1 mouse cellular context compared by ENCODE assay signal in the genomic region with DNA sequence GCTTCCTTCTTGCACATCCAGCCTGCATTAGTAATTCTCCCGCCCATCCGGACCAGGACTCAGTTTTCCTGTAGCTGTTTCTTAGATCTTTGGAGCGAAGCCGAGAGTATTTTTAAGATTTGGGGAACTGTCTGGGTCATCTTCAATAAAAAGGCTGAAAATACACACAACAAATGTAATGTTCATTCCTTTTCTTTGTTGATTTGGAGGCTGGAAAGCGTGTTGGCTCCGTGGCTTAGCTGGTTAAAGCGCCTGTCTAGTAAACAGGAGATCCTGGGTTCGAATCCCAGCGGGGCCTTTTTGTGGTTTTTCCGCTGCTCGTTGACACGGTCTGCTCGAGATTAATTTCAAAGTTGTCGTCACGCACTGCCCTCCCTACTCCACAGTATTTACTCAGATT.
TF ChIP-seq lines count a peak whose summit lies in the region.

No protein-coding gene starts in this region.

TF ChIP-seq in CH12.LX, 34 proteins besides CTCF, POLR2A, EP300 and RAD21:
- TF ChIP-seq POLR2AphosphoS2 (IDR thresholded peaks at IDR 0.05; ENCODE audit: low read depth, low read length) (no peak), MEF2A (IDR thresholded peaks at IDR 0.05; ENCODE audit: borderline replicate concordance, low read depth, low read length) (no peak), MAFK (IDR thresholded peaks at IDR 0.05; ENCODE audit: insufficient replicate concordance, low read length) (peak; percentile 97), BHLHE40 (IDR thresholded peaks at IDR 0.05; ENCODE audit: low read depth, low read length) (no peak), ZKSCAN1 (IDR thresholded peaks at IDR 0.05; ENCODE audit: borderline replicate concordance, low read depth, low read length) (no peak), CHD1 (IDR thresholded peaks at IDR 0.05; ENCODE audit: low read depth, low read length) (no peak), CHD2 (IDR thresholded peaks at IDR 0.05; ENCODE audit: low read length) (no peak), USF2 (conservative IDR thresholded peaks at IDR 0.05; ENCODE audit: low read depth, low read length) (no peak), GABPA (IDR thresholded peaks at IDR 0.05; ENCODE audit: insufficient replicate concordance, low read depth, low read length) (no peak), PAX5 (IDR thresholded peaks at IDR 0.05; ENCODE audit: low read length) (no peak), SMC3 (IDR thresholded peaks at IDR 0.05; ENCODE audit: low read depth, low read length) (no peak), NRF1 (IDR thresholded peaks at IDR 0.05; ENCODE audit: low read depth, low read length) (peak; percentile 59; the same call in 1 of the 2 replicates), UBTF (IDR thresholded peaks at IDR 0.05; ENCODE audit: low read depth, low read length) (no peak), JUN (IDR thresholded peaks at IDR 0.05; ENCODE audit: insufficient read depth, low read depth, low read length) (no peak), MXI1 (IDR thresholded peaks at IDR 0.05; ENCODE audit: low read depth, low read length) (no peak), ZMIZ1 (IDR thresholded peaks at IDR 0.05; ENCODE audit: low read depth, low read length) (no peak), MAX (IDR thresholded peaks at IDR 0.05; ENCODE audit: low read length) (no peak), NELFE (IDR thresholded peaks at IDR 0.05; ENCODE audit: low read depth, low read length) (no peak), ZC3H11A (IDR thresholded peaks at IDR 0.05; ENCODE audit: low read depth, low read length) (no peak), MYC (IDR thresholded peaks at IDR 0.05; ENCODE audit: low read depth, low read length) (no peak), KAT2A (IDR thresholded peaks at IDR 0.05; ENCODE audit: insufficient replicate concordance, low read length) (0 out of 2 replicates have a peak, but pooled peaks have one; percentile 57), HCFC1 (IDR thresholded peaks at IDR 0.05; ENCODE audit: low read depth, low read length) (no peak), ETS1 (conservative IDR thresholded peaks at IDR 0.05; ENCODE audit: low read depth, low read length) (no peak), ELF1 (IDR thresholded peaks at IDR 0.05; ENCODE audit: low read depth, low read length) (peak; percentile 97), SIN3A (IDR thresholded peaks at IDR 0.05; ENCODE audit: low read length) (no peak), ZNF384 (IDR thresholded peaks at IDR 0.05; ENCODE audit: low read depth, low read length) (no peak), TBP (conservative IDR thresholded peaks at IDR 0.05; ENCODE audit: low read depth, low read length) (peak; percentile 100), USF1 (IDR thresholded peaks at IDR 0.05; ENCODE audit: low read depth, low read length) (no peak), JUND (conservative IDR thresholded peaks at IDR 0.05; ENCODE audit: low read depth, low read length) (no peak), MAZ (IDR thresholded peaks at IDR 0.05; ENCODE audit: low read depth, low read length) (no peak), RCOR1 (conservative IDR thresholded peaks at IDR 0.05; ENCODE audit: low read depth, low read length) (no peak), E2F4 (IDR thresholded peaks at IDR 0.05; ENCODE audit: insufficient replicate concordance, low read depth, low read length) (no peak), TCF12 (IDR thresholded peaks at IDR 0.05; ENCODE audit: low read depth, low read length) (no peak), IRF4 (IDR thresholded peaks at IDR 0.05; ENCODE audit: low read depth, low read length) (no peak)
